Mouse (Mus musculus) midbrain, embryonic 10.5 days (tissue): Measurements from ENCODE around the gene Shisal1. TPM values are rescaled to one million over a fixed set of nuclear protein-coding genes. Genes with fewer than 3 reads are reported as not detected.

Experiments used
- DNase-seq: peaks from one replicate; pipeline ENCODE4 v3.0.0-alpha.2; 2017; ENCODE audit warnings: low spot score
- H3K27ac ChIP-seq: fragments of 300-500 bp; sonication (generic); replicated peaks from 2 replicates; pipeline ENCODE4 v1.5.1; 2016; ENCODE audit warnings: mild to moderate bottlenecking
- H3K27me3 ChIP-seq: fragments of 300-500 bp; sonication (generic); 2 replicates; pipeline ENCODE4 v1.6.1; 2016; ENCODE audit warnings: low read depth, mild to moderate bottlenecking; ENCODE audit not compliant: poor library complexity, severe bottlenecking
- H3K36me3 ChIP-seq: fragments of 300-500 bp; sonication (generic); 2 replicates; pipeline ENCODE4 v1.6.1; 2016; ENCODE audit warnings: mild to moderate bottlenecking, moderate library complexity
- H3K4me1 ChIP-seq: fragments of 300-500 bp; sonication (generic); 2 replicates; pipeline ENCODE4 v1.6.1; 2016
- H3K4me3 ChIP-seq: fragments of 300-500 bp; sonication (generic); 2 replicates; pipeline ENCODE4 v1.5.1; 2016; ENCODE audit warnings: mild to moderate bottlenecking, moderate library complexity
- H3K9me3 ChIP-seq: fragments of 300-500 bp; sonication (generic); replicated peaks from 2 replicates; pipeline ENCODE4 v1.6.1; 2016; ENCODE audit warnings: mild to moderate bottlenecking
- WGBS: fragments of 180-500 bp; shearing (Covaris S2); methylation state at CpG from one replicate; pipeline ENCODE4 v1.1.7; 2016; 5-methylcytosine and 5-hydroxymethylcytosine counted together
- polyA plus RNA-seq: library from polyadenylated mRNA; unstranded; fragments of >200 nt; fragmentation: Nextera tagmentation; extraction: Ambion mirVana; gene quantifications from 2 replicates; pipeline ENCODE4 v1.2.1, GENCODE M21; 2016

Gene Shisal1
- polyA plus RNA-seq: 5.7 and 11.4 TPM in 2 replicates

- no peaks in the 10 kb centered on the region for H3K9me3 ChIP-seq
- DNase-seq: peak; percentile 30
- no peaks in the 10 kb centered on the region for H3K36me3 ChIP-seq
- peak within 1 kb of the TSS; percentile 94 for H3K27ac ChIP-seq
- peaks cover 77% of the 10 kb centered on the region for H3K4me1 ChIP-seq
- 16% methylated on average over 9 of the region's 9 CpGs for WGBS
- peak within 1 kb of the TSS; percentile 80 for H3K4me3 ChIP-seq
- H3K27me3 ChIP-seq: peaks cover 100% of the 10 kb centered on the region
These were observed at the start of gene Shisal1 for GRCm38 (mm10) chr15:84446997-84447396. Gene Shisal1 (minus strand): TSS chr15:84447097.

GRCm38 (mm10) chr15:84490486-84490885 is 43.6 kb upstream of the Shisal1 start:
- H3K9me3 ChIP-seq: no peaks in the 10 kb centered on the region
- no peak for DNase-seq
- H3K36me3 ChIP-seq: no peaks in the 10 kb centered on the region
- H3K27me3 ChIP-seq: peaks cover 14% of the 10 kb centered on the region; the same call in 1 of the 2 replicates
- WGBS: 77% methylated on average over 7 of the region's 7 CpGs
- H3K27ac ChIP-seq: peak overlapping the region; percentile 49; the same call in 1 of the 2 replicates
- peaks cover 39% of the 10 kb centered on the region for H3K4me1 ChIP-seq
- H3K4me3 ChIP-seq: no peak overlapping the region

GRCm38 (mm10) chr15:84484255-84484654 is 37.4 kb upstream of the Shisal1 start:
- Histone ChIP-seq H3K27me3 (peaks cover 15% of the 10 kb centered on the region), H3K4me3 (no peak overlapping the region), H3K4me1 (peaks cover 52% of the 10 kb centered on the region), H3K9me3 (no peaks in the 10 kb centered on the region), H3K27ac (peak overlapping the region; percentile 43; the same call in 1 of the 2 replicates), H3K36me3 (no peaks in the 10 kb centered on the region)
- no peak for DNase-seq
- WGBS: 36% methylated on average over 4 of the region's 4 CpGs

GRCm38 (mm10) chr15:84483622-84484021 is 36.7 kb upstream of the Shisal1 start:
- 67% methylated on average over 5 of the region's 5 CpGs for WGBS
- Histone ChIP-seq H3K27ac (peak overlapping the region; percentile 43; the same call in 1 of the 2 replicates), H3K27me3 (peaks cover 15% of the 10 kb centered on the region), H3K4me1 (peaks cover 52% of the 10 kb centered on the region), H3K9me3 (no peaks in the 10 kb centered on the region), H3K4me3 (no peak overlapping the region), H3K36me3 (no peaks in the 10 kb centered on the region)
- no peak for DNase-seq

GRCm38 (mm10) chr15:84481259-84481877 is 34.5 kb upstream of the Shisal1 start:
- Histone ChIP-seq H3K27me3 (peaks cover 15% of the 10 kb centered on the region), H3K9me3 (no peaks in the 10 kb centered on the region), H3K4me3 (no peak overlapping the region), H3K27ac (0 out of 2 replicates have a peak overlapping the region, but pooled peaks have one; percentile 33), H3K4me1 (peaks cover 38% of the 10 kb centered on the region), H3K36me3 (no peaks in the 10 kb centered on the region)
- DNase-seq: no peak
- 66% methylated on average over 13 of the region's 13 CpGs for WGBS

- peaks cover 48% of the 10 kb centered on the region for H3K4me1 ChIP-seq
- no peak overlapping the region for H3K4me3 ChIP-seq
- H3K9me3 ChIP-seq: no peaks in the 10 kb centered on the region
- H3K27ac ChIP-seq: peak overlapping the region; percentile 55
- no peaks in the 10 kb centered on the region for H3K36me3 ChIP-seq
- peaks cover 24% of the 10 kb centered on the region for H3K27me3 ChIP-seq
- no peak for DNase-seq
- WGBS: 44% methylated on average over 8 of the region's 8 CpGs
These were observed 22.5 kb upstream of the Shisal1 start for GRCm38 (mm10) chr15:84469391-84469790.

GRCm38 (mm10) chr15:84467761-84468160 is 20.9 kb upstream of the Shisal1 start:
- WGBS: 42% methylated on average over 5 of the region's 5 CpGs
- Histone ChIP-seq H3K27ac (peak overlapping the region; percentile 75), H3K4me1 (peaks cover 48% of the 10 kb centered on the region)

GRCm38 (mm10) chr15:84466458-84467267 is 19.8 kb upstream of the Shisal1 start:
- 39% methylated on average over 13 of the region's 13 CpGs for WGBS
- Histone ChIP-seq H3K4me3 (no peak overlapping the region), H3K27me3 (peaks cover 24% of the 10 kb centered on the region), H3K36me3 (no peaks in the 10 kb centered on the region), H3K27ac (peak overlapping the region; percentile 75), H3K9me3 (no peaks in the 10 kb centered on the region), H3K4me1 (peaks cover 48% of the 10 kb centered on the region)
- peak; percentile 37 for DNase-seq

More at GRCm38 (mm10) chr15:84467761-84468160, 20.9 kb upstream of the Shisal1 start:
- Histone ChIP-seq H3K4me3 (no peak overlapping the region), H3K9me3 (no peaks in the 10 kb centered on the region), H3K27me3 (peaks cover 24% of the 10 kb centered on the region), H3K36me3 (no peaks in the 10 kb centered on the region)
- DNase-seq: no peak

- DNase-seq: no peak
- no peaks in the 10 kb centered on the region for H3K9me3 ChIP-seq
- H3K36me3 ChIP-seq: no peaks in the 10 kb centered on the region
- H3K4me1 ChIP-seq: peaks cover 20% of the 10 kb centered on the region
- 77% methylated on average over 2 of the region's 2 CpGs for WGBS
- no peak overlapping the region for H3K27ac ChIP-seq
- H3K27me3 ChIP-seq: peaks cover 2% of the 10 kb centered on the region; the same call in 1 of the 2 replicates
- H3K4me3 ChIP-seq: no peak overlapping the region
These were observed 14.5 kb upstream of the Shisal1 start for GRCm38 (mm10) chr15:84461429-84461828.

- 71% methylated on average over 6 of the region's 6 CpGs for WGBS
- Histone ChIP-seq H3K9me3 (no peaks in the 10 kb centered on the region), H3K4me1 (0 out of 2 replicates have a peak, but pooled peaks cover 3% of the 10 kb centered on the region), H3K27me3 (no peaks in the 10 kb centered on the region), H3K27ac (no peak overlapping the region), H3K36me3 (no peaks in the 10 kb centered on the region), H3K4me3 (no peak overlapping the region)
- no peak for DNase-seq
These were observed 12.1 kb upstream of the Shisal1 start for GRCm38 (mm10) chr15:84458983-84459382.

- Histone ChIP-seq H3K27ac (no peak overlapping the region), H3K4me1 (peaks cover 18% of the 10 kb centered on the region), H3K4me3 (no peak overlapping the region), H3K9me3 (no peaks in the 10 kb centered on the region), H3K27me3 (peaks cover 28% of the 10 kb centered on the region), H3K36me3 (no peaks in the 10 kb centered on the region)
- no peak for DNase-seq
- WGBS: 94% methylated on average over 6 of the region's 6 CpGs
These were observed 8.4 kb upstream of the Shisal1 start for GRCm38 (mm10) chr15:84455286-84455685.

- 92% methylated on average over 2 of the region's 2 CpGs for WGBS
- no peaks in the 10 kb centered on the region for H3K9me3 ChIP-seq
- no peak overlapping the region for H3K4me3 ChIP-seq
- H3K27me3 ChIP-seq: peaks cover 50% of the 10 kb centered on the region
- H3K36me3 ChIP-seq: no peaks in the 10 kb centered on the region
- no peak for DNase-seq
- H3K27ac ChIP-seq: no peak overlapping the region
- H3K4me1 ChIP-seq: peaks cover 23% of the 10 kb centered on the region
These were observed 6.2 kb upstream of the Shisal1 start for GRCm38 (mm10) chr15:84453091-84453490.
